In the genomic region with DNA sequence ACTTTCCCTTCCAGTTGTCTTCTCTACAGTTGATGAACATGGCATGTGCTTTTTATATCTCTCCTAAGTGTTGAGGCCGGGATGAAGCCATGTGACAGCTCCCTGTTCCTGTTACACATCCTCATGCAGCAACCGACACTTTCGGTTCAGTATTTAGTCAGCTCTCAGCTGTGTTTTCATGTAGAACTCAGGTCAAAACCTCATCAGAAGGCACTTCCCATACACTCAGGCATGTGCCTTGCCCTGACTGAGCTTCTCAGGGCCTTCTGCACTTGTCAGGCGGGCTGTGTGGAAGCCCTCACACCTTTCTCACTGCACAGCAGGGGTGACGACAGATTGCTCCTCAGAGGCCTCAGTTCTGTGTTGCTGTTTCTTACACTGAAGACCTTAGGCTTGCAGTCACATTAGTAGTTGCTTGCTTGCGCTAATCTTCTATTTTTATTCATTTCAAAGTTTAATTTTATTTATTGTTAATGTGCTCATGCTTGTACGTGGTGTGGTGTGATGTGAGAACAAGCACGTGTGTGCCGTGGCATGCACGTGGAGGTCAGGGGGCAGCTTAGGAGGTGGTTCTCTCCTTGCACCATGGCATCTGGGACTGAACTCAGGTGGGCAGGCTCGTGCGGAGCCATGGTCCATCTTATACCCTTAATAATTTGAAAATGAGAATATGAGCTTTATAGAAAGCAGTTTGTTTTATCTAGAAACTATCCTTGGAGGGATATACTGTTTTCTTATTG, we compare ENCODE assay signal across 1 mouse cellular context.
A peak's percentile ranks its signal among the peaks of the same experiment; 100 is the strongest.
TF ChIP-seq lines count a peak whose summit lies in the region.

No protein-coding gene starts in this region.

TF ChIP-seq in CH12.LX, 34 proteins besides CTCF, POLR2A, EP300 and RAD21 (continued from another document):
- TF ChIP-seq MYC (IDR thresholded peaks at IDR 0.05; ENCODE audit: low read depth, low read length): peak; percentile 41; the same call in 1 of the 2 replicates
- TF ChIP-seq ZKSCAN1 (IDR thresholded peaks at IDR 0.05; ENCODE audit: borderline replicate concordance, low read depth, low read length): no peak
- TF ChIP-seq ZMIZ1 (IDR thresholded peaks at IDR 0.05; ENCODE audit: low read depth, low read length): no peak
- TF ChIP-seq MXI1 (IDR thresholded peaks at IDR 0.05; ENCODE audit: low read depth, low read length): no peak
- TF ChIP-seq ZNF384 (IDR thresholded peaks at IDR 0.05; ENCODE audit: low read depth, low read length): no peak
- TF ChIP-seq ZC3H11A (IDR thresholded peaks at IDR 0.05; ENCODE audit: low read depth, low read length): no peak
